Mouse (Mus musculus) embryonic facial prominence, embryonic 11.5 days (tissue): Measurements from ENCODE around the gene Krtap10-4. TPM values are rescaled to one million over a fixed set of nuclear protein-coding genes. Genes with fewer than 3 reads are reported as not detected.
"Not testable (repeated sequence)": the region's sequence is repeated elsewhere in the genome, so short reads cannot be mapped to it uniquely, and the experiment has no call there.

Experiments used
- ATAC-seq: fragments of 200-750 bp; cut with Nextera tagmentation; replicated peaks from 2 replicates; pipeline ENCODE4 v1.8.0; 2017; ENCODE audit warnings: low read depth; ENCODE audit not compliant: insufficient number of reproducible peaks, low FRiP score, low TSS enrichment
- DNase-seq: peaks from one replicate; pipeline ENCODE4 v3.0.0-alpha.2; 2015; ENCODE audit warnings: low spot score
- H3K27ac ChIP-seq: fragments of 300-500 bp; sonication (generic); replicated peaks from 2 replicates; pipeline ENCODE4 v1.5.1; 2014; ENCODE audit warnings: mild to moderate bottlenecking, low read depth, low read length, control low read depth
- H3K27me3 ChIP-seq: fragments of 300-500 bp; sonication (generic); 2 replicates; pipeline ENCODE4 v1.6.1; 2014; ENCODE audit warnings: mild to moderate bottlenecking, low read length, moderate library complexity, mixed read lengths; ENCODE audit not compliant: control insufficient read depth, insufficient read depth
- H3K36me3 ChIP-seq: fragments of 300-500 bp; sonication (generic); replicated peaks from 2 replicates; pipeline ENCODE4 v1.6.1; 2014; ENCODE audit warnings: low read depth, mild to moderate bottlenecking, low read length, moderate library complexity, mixed read lengths; ENCODE audit not compliant: control insufficient read depth, insufficient read depth
- H3K4me1 ChIP-seq: fragments of 300-500 bp; sonication (generic); 2 replicates; pipeline ENCODE4 v1.6.1; 2014; ENCODE audit warnings: low read length, mixed read lengths; ENCODE audit not compliant: control insufficient read depth, insufficient read depth
- H3K4me2 ChIP-seq: fragments of 300-500 bp; sonication (generic); 2 replicates; pipeline ENCODE4 v1.6.1; 2014; ENCODE audit warnings: low read depth, mild to moderate bottlenecking, control low read depth, low read length, moderate library complexity
- H3K4me3 ChIP-seq: fragments of 300-500 bp; sonication (generic); 2 replicates; pipeline ENCODE4 v1.5.1; 2014; ENCODE audit warnings: low read depth, low read length, control low read depth
- H3K9ac ChIP-seq: fragments of 300-500 bp; sonication (generic); replicated peaks from 2 replicates; pipeline ENCODE4 v1.6.1; 2014; ENCODE audit warnings: mild to moderate bottlenecking, control low read depth, low read length
- H3K9me3 ChIP-seq: fragments of 300-500 bp; sonication (generic); replicated peaks from 2 replicates; pipeline ENCODE4 v1.6.1; 2016; ENCODE audit warnings: mild to moderate bottlenecking, low read length, inconsistent platforms, mixed read lengths; ENCODE audit not compliant: control insufficient read depth
- WGBS: fragments of 180-500 bp; shearing (Covaris S2); extraction: QIAGEN DNeasy Blood & Tissue Kit; methylation state at CpG from one replicate; pipeline ENCODE4 v1.1.7; 2014; 5-methylcytosine and 5-hydroxymethylcytosine counted together
- polyA plus RNA-seq: library from polyadenylated mRNA; unstranded; fragments of >200 nt; fragmentation: Nextera tagmentation; extraction: Ambion mirVana; gene quantifications from 2 replicates; pipeline ENCODE4 v1.2.1, GENCODE M21; 2014

Gene Krtap10-4
- polyA plus RNA-seq, 1 experiment from 2014 or later, result not detected

DNA sequence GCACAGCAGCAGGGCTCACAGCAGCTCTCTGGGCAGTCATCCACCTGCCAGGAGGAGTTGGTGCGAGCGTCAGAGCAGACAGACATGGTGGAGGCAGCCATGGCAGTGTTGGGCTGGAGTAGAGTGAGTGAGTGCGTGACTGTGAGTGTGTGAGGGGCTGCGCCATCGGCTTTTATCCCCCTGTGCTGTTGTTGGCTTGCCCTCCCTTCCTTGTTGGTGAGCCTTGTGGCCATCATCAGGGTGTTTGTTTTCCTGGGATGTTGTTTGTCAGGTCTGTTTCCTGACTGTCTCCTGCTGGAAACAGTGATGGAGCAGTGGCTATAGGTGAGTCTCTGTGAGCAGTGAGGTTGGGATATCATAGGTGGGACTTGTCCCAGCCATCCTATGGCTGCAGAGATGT lies 15.2 kb downstream of the Krtap10-4 start, which contains the start of gene Gm9507:
Gene Gm9507, minus strand, starts transcription at position 101 of the 400 bp plus-strand sequence.
- H3K4me1 ChIP-seq, result no peaks in the 10 kb centered on the region
- DNase-seq, result no peak
- no peak within 1 kb of the TSS for H3K4me3 ChIP-seq
- no peak for ATAC-seq
- H3K27ac ChIP-seq, result no peak within 1 kb of the TSS
- 66% methylated on average over 5 of the region's 5 CpGs for WGBS
- H3K9ac ChIP-seq, result no peak within 1 kb of the TSS
- H3K27me3 ChIP-seq, result no peaks in the 10 kb centered on the region
- no peak within 1 kb of the TSS for H3K4me2 ChIP-seq
- no peaks in the 10 kb centered on the region for H3K9me3 ChIP-seq
- H3K36me3 ChIP-seq, result no peaks in the 10 kb centered on the region

GRCm38 (mm10) chr10:77804095-77804494 lies 22.8 kb downstream of the Krtap10-4 start:
- no peak for ATAC-seq
- no peak for DNase-seq
- H3K27me3 ChIP-seq, result no peaks in the 10 kb centered on the region
- H3K9ac ChIP-seq, result no peak overlapping the region
- no peaks in the 10 kb centered on the region for H3K4me1 ChIP-seq
- H3K4me3 ChIP-seq, result no peak overlapping the region
- no peaks in the 10 kb centered on the region for H3K36me3 ChIP-seq
- no peaks in the 10 kb centered on the region for H3K9me3 ChIP-seq
- H3K27ac ChIP-seq, result no peak overlapping the region
- WGBS, result 82% methylated on average over 3 of the region's 3 CpGs
- no peak overlapping the region for H3K4me2 ChIP-seq

DNA sequence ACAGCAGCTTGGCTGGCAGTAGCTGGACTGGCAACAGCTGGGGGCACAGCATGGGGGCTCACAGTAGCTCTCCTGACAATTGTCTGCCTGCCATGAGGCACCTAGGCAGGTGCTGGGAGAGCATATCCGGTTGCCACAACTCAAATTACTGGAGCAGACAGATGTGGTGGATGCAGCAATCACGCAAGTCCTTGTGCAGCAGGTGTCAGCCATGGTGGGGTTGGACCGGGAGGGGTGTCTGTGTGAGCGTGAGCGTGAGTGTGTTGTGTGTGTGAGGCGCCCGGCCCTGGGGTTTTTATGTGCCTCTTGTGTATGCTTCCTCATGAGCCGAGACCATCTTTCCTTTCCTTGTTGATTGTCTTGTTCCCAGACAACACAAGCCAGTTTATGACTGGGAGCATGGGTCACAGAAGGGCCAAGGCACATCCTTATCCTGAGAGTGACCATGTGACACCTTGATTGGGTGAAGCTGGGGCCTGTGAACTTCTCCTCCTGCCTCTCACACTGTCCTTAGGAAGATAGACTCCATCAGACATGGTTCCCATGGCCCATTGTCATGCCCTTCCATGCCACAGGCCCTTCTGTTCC lies 27.9 kb downstream of the Krtap10-4 start, which contains the start of gene Gm19668:
Gene Gm19668, minus strand, starts transcription at position 213 of the 588 bp plus-strand sequence.
- DNase-seq (no peak), ATAC-seq (no peak)
- WGBS, result 53% methylated on average over 8 of the region's 8 CpGs
- no peaks in the 10 kb centered on the region for H3K27me3 ChIP-seq
- H3K4me2 ChIP-seq, result no peak within 1 kb of the TSS
- H3K36me3 ChIP-seq, result no peaks in the 10 kb centered on the region
- H3K9me3 ChIP-seq, result no peaks in the 10 kb centered on the region
- no peaks in the 10 kb centered on the region for H3K4me1 ChIP-seq
- H3K4me3 ChIP-seq, result no peak within 1 kb of the TSS
- no peak within 1 kb of the TSS for H3K27ac ChIP-seq
- no peak within 1 kb of the TSS for H3K9ac ChIP-seq

- H3K4me3 ChIP-seq, H3K27ac ChIP-seq: not testable (repeated sequence)
- WGBS, result 53% methylated on average over 2 of the region's 3 CpGs
These were observed 28.6 kb downstream of the Krtap10-4 start for GRCm38 (mm10) chr10:77798164-77798920.

DNA sequence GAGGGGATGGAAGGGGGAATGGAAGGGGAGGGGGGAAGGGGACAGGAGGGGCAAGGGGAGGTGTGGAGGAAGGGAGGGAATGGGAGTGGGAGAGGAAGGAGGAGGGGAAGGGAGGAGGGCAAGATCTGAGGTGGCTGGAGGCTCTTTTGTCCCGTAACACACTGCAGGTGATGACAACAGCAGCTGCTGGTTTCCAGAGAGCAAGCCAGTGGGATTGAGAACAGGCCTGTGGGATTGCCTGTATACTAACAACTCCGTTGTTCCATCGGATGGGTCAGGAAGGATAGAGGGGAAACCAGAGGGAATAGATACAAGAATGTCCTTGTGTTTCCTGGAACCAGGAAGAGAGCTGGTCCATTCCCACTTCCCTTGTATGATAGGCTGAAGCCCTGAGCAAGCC lies 29.2 kb downstream of the Krtap10-4 start:
- Histone ChIP-seq H3K27ac (no peak overlapping the region), H3K4me1 (no peaks in the 10 kb centered on the region), H3K4me3 (no peak overlapping the region), H3K4me2 (no peak overlapping the region), H3K9ac (no peak overlapping the region), H3K9me3 (no peaks in the 10 kb centered on the region), H3K36me3 (no peaks in the 10 kb centered on the region), H3K27me3 (no peaks in the 10 kb centered on the region)
- no peak for DNase-seq
- 16% methylated on average over 3 of the region's 3 CpGs for WGBS
- ATAC-seq, result no peak

More at GRCm38 (mm10) chr10:77798164-77798920, 28.6 kb downstream of the Krtap10-4 start:
- not testable (repeated sequence) for H3K4me1 ChIP-seq, H3K9ac ChIP-seq, H3K9me3 ChIP-seq, H3K36me3 ChIP-seq, H3K4me2 ChIP-seq, H3K27me3 ChIP-seq, ATAC-seq, DNase-seq

DNA sequence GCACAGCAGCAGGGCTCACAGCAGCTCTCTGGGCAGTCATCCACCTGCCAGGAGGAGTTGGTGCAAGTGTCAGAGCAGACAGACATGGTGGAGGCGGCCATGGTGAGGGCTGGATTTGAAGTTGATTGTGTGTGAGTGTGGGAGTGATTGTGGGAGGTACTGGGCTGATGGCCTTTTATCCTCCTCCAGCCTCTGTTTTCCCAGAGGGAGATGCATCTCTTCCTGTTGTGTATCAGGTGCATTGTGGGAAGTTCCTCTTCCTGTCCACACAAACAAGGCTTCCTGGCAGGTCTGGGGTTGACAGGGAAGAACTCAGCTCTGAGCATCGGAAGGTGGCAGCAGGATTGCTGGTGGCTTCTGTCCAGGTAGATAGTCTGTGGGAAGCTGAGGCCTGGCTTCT lies 31.9 kb downstream of the Krtap10-4 start, which contains the start of gene Gm9639:
Gene Gm9639, minus strand, starts transcription at position 101 of the 400 bp plus-strand sequence.
- Histone ChIP-seq H3K4me1 (no peaks in the 10 kb centered on the region), H3K27ac (no peak within 1 kb of the TSS), H3K36me3 (no peaks in the 10 kb centered on the region), H3K27me3 (no peaks in the 10 kb centered on the region), H3K9me3 (no peaks in the 10 kb centered on the region), H3K4me2 (no peak within 1 kb of the TSS), H3K4me3 (no peak within 1 kb of the TSS), H3K9ac (no peak within 1 kb of the TSS)
- no peak for DNase-seq
- ATAC-seq, result no peak
- WGBS, result 54% methylated on average over 2 of the region's 2 CpGs

DNA sequence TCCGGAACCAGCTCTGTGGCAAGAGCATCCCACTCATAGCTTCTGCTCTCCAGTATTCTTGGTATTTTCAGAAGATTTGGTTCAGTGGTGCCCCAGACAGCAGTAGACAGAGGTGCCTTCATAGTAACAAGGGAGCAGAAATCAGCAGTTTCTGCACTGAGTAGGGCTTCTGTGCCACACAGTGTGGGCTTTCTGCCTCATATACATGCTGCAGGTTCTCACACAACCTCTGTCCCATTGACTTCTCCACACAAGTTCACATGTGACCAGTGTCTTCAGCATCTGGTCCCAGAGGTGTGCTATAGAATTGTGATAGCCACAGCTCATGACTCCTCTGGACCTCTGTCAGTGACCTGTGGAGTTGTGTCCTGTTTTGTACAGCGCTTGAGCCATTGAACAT lies 38.3 kb downstream of the Krtap10-4 start:
- WGBS, result 82% methylated on average over 2 of the region's 2 CpGs
- no peak overlapping the region for H3K4me3 ChIP-seq
- no peaks in the 10 kb centered on the region for H3K4me1 ChIP-seq
- H3K27ac ChIP-seq, result no peak overlapping the region
- H3K9ac ChIP-seq, result no peak overlapping the region
- H3K36me3 ChIP-seq, result no peaks in the 10 kb centered on the region
- H3K4me2 ChIP-seq, result no peak overlapping the region
- DNase-seq (no peak), ATAC-seq (no peak)
- H3K9me3 ChIP-seq, result no peaks in the 10 kb centered on the region
- H3K27me3 ChIP-seq, result no peaks in the 10 kb centered on the region

DNA sequence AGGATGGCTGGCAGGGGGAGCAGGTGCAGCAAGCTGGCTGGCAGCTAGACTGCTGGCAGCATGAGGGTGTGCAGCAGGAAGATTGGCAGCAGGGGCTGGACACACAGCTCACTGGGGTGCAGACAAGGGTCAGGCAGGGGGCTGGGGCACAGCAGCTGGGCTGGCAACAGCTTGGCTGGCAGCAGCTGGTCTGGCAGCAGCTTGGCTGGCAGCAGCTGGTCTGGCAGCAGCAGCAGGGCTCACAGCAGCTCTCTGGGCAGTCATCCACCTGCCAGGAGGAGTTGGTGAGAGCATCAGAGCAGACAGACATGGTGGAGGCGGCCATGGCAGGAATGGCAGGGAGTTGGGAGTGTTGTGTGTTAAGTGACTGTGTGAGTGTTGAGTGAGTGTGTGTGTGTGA lies 39.0 kb downstream of the Krtap10-4 start, which contains the start of gene Gm7137:
Gene Gm7137, minus strand, starts transcription at position 325 of the 400 bp plus-strand sequence.
- not testable (repeated sequence) for H3K4me1 ChIP-seq, H3K4me2 ChIP-seq, H3K9ac ChIP-seq, DNase-seq, H3K4me3 ChIP-seq, H3K27me3 ChIP-seq, H3K36me3 ChIP-seq, ATAC-seq, H3K27ac ChIP-seq, H3K9me3 ChIP-seq
- WGBS, result no CpG with 5 or more reads among the region's 1 CpGs
